Mouse (Mus musculus) liver, embryonic 14.5 days (tissue): ENCODE results near the gene Kiz. TPM values are rescaled to one million over a fixed set of nuclear protein-coding genes. Genes with fewer than 3 reads are reported as not detected.

ENCODE experiments used
- ATAC-seq: fragments of 200-750 bp; cut with Nextera tagmentation; 2 replicates; pipeline ENCODE4 v1.8.0; 2017; ENCODE audit warnings: moderate number of reproducible peaks, mild to moderate bottlenecking, moderate library complexity; ENCODE audit not compliant: insufficient read depth
- DNase-seq, 3 experiments: peaks; one replicate each; pipeline ENCODE4 v3.0.0-alpha.2; 2012 to 2013; ENCODE audit warnings: low read depth in 3 of 3, low spot score in 3 of 3
- H3K27ac ChIP-seq: fragments of 300-500 bp; sonication (generic); 2 replicates; pipeline ENCODE4 v1.5.1; 2014; ENCODE audit warnings: moderate library complexity, mild to moderate bottlenecking, control low read depth, inconsistent platforms
- H3K27me3 ChIP-seq: fragments of 300-500 bp; sonication (generic); 2 replicates; pipeline ENCODE4 v1.6.1; 2014; ENCODE audit warnings: mild to moderate bottlenecking, low read length, moderate library complexity; ENCODE audit not compliant: control insufficient read depth, insufficient read depth
- H3K36me3 ChIP-seq: fragments of 300-500 bp; sonication (generic); replicated peaks from 2 replicates; pipeline ENCODE4 v1.6.1; 2014; ENCODE audit warnings: low read depth; ENCODE audit not compliant: control insufficient read depth, insufficient read depth
- H3K4me1 ChIP-seq, 2 experiments: fragments of 200-500 bp in 1 of 2; fragments of 300-500 bp in 1 of 2; sonication (generic) in 1 of 2; replicated peaks; 2 replicates each; pipeline ENCODE4 v1.6.1; 2012 to 2014; ENCODE audit warnings: antibody characterized with exemption in 1 of 2, inconsistent platforms in 1 of 2, low read length in 1 of 2; ENCODE audit not compliant: control insufficient read depth in 2 of 2, insufficient read depth in 2 of 2
- H3K4me2 ChIP-seq: fragments of 300-500 bp; sonication (generic); 2 replicates; pipeline ENCODE4 v1.6.1; 2014; ENCODE audit warnings: low read depth, mild to moderate bottlenecking, control low read depth, moderate library complexity
- H3K4me3 ChIP-seq, 2 experiments: fragments of 200-500 bp in 1 of 2; fragments of 300-500 bp in 1 of 2; sonication (generic) in 1 of 2; 2 replicates each; pipeline ENCODE4 v1.5.1; 2012 to 2014; ENCODE audit warnings: low read depth in 2 of 2, low read length in 2 of 2, mild to moderate bottlenecking in 2 of 2, control low read depth in 1 of 2, inconsistent platforms in 1 of 2, moderate library complexity in 1 of 2; ENCODE audit not compliant: insufficient read depth in 1 of 2
- H3K9ac ChIP-seq: fragments of 300-500 bp; sonication (generic); replicated peaks from 2 replicates; pipeline ENCODE4 v1.6.1; 2014; ENCODE audit warnings: mild to moderate bottlenecking, control low read depth, moderate library complexity
- H3K9me3 ChIP-seq: fragments of 300-500 bp; sonication (generic); 2 replicates; pipeline ENCODE4 v1.6.1; 2016; ENCODE audit warnings: low read length, mixed read lengths; ENCODE audit not compliant: control insufficient read depth
- CTCF ChIP-seq: IDR thresholded peaks from 2 replicates; pipeline ENCODE4 v1.5.1; 2016; ENCODE audit warnings: antibody characterized with exemption, low read depth, control low read depth
- EP300 ChIP-seq: IDR thresholded peaks from 2 replicates; pipeline ENCODE4 v1.6.1; 2016; ENCODE audit warnings: antibody characterized with exemption, low read depth
- WGBS: fragments of 180-500 bp; shearing (Covaris S2); extraction: QIAGEN DNeasy Blood & Tissue Kit; methylation state at CpG from one replicate; pipeline ENCODE4 v1.1.7; 2014; ENCODE audit not compliant: insufficient replicate concordance; 5-methylcytosine and 5-hydroxymethylcytosine counted together
- polyA plus RNA-seq, 2 experiments: library from polyadenylated mRNA; depleted of rRNA in 1 of 2; stranded (reverse) in 1 of 2; unstranded in 1 of 2; fragments of >200 nt; fragmentation: Nextera tagmentation in 1 of 2; extraction: Ambion mirVana in 1 of 2; gene quantifications; 2 replicates each; pipeline versions ENCODE4 v1.2.1 to v1.2.3; 2012 to 2014

Kiz gene
- polyA plus RNA-seq, 2 experiments: 6.5 to 11.5 TPM

- Histone ChIP-seq H3K4me2 (no peak overlapping the region), H3K4me3 (no peak overlapping the region), H3K27ac (no peak overlapping the region), H3K27me3 (no peaks in the 10 kb centered on the region; the same call in 1 of the 2 replicates), H3K9me3 (no peaks in the 10 kb centered on the region), H3K9ac (no peak overlapping the region), H3K36me3 (no peaks in the 10 kb centered on the region), H3K4me1 (no peaks in the 10 kb centered on the region)
- ATAC-seq (no peak), DNase-seq (no peak)
- no peak for TF ChIP-seq CTCF
- TF ChIP-seq EP300: no peak
- WGBS: 60% methylated on average over 11 of the region's 11 CpGs
Observed at GRCm38 (mm10) chr2:146823483-146823951, 32.1 kb upstream of the Kiz start.

- Histone ChIP-seq H3K4me3 (no peak overlapping the region), H3K27ac (no peak overlapping the region), H3K9ac (no peak overlapping the region), H3K4me1 (no peaks in the 10 kb centered on the region), H3K27me3 (no peaks in the 10 kb centered on the region; the same call in 1 of the 2 replicates), H3K9me3 (no peaks in the 10 kb centered on the region), H3K36me3 (no peaks in the 10 kb centered on the region), H3K4me2 (no peak overlapping the region)
- no peak for DNase-seq
- TF ChIP-seq CTCF: no peak
- TF ChIP-seq EP300: no peak
- ATAC-seq: no peak
- WGBS: 67% methylated on average over 8 of the region's 8 CpGs
Observed at GRCm38 (mm10) chr2:146824043-146824442, 31.6 kb upstream of the Kiz start.

GRCm38 (mm10) chr2:146828006-146828405 lies 27.7 kb upstream of the Kiz start:
- H3K36me3 ChIP-seq: no peaks in the 10 kb centered on the region
- H3K27ac ChIP-seq: no peak overlapping the region
- no peak for ATAC-seq
- DNase-seq: no peak
- no peaks in the 10 kb centered on the region for H3K9me3 ChIP-seq
- no peak overlapping the region for H3K9ac ChIP-seq
- H3K4me3 ChIP-seq: no peak overlapping the region
- 45% methylated on average over 4 of the region's 4 CpGs for WGBS
- H3K27me3 ChIP-seq: peaks cover 12% of the 10 kb centered on the region
- H3K4me2 ChIP-seq: no peak overlapping the region
- TF ChIP-seq CTCF (no peak), EP300 (no peak)
- no peaks in the 10 kb centered on the region for H3K4me1 ChIP-seq

- TF ChIP-seq EP300 (no peak), CTCF (no peak)
- Histone ChIP-seq H3K27me3 (peaks cover 67% of the 10 kb centered on the region), H3K9me3 (no peaks in the 10 kb centered on the region), H3K4me3 (no peak overlapping the region), H3K27ac (no peak overlapping the region), H3K4me2 (no peak overlapping the region), H3K9ac (no peak overlapping the region), H3K4me1 (no peaks in the 10 kb centered on the region), H3K36me3 (no peaks in the 10 kb centered on the region)
- 5% methylated on average over 31 of the region's 31 CpGs for WGBS
- ATAC-seq: no peak
- no peak for DNase-seq
Observed at GRCm38 (mm10) chr2:146833222-146834063, 22.2 kb upstream of the Kiz start.

GRCm38 (mm10) chr2:146834064-146834313 lies 21.7 kb upstream of the Kiz start:
- no peak overlapping the region for H3K27ac ChIP-seq
- WGBS: 1% methylated on average over 5 of the region's 5 CpGs
- no peak overlapping the region for H3K9ac ChIP-seq
- H3K4me3 ChIP-seq: no peak overlapping the region
- no peak overlapping the region for H3K4me2 ChIP-seq
- no peaks in the 10 kb centered on the region for H3K9me3 ChIP-seq
- no peak for ATAC-seq
- H3K36me3 ChIP-seq: no peaks in the 10 kb centered on the region
- H3K27me3 ChIP-seq: peaks cover 72% of the 10 kb centered on the region
- no peak for TF ChIP-seq EP300
- TF ChIP-seq CTCF: no peak
- H3K4me1 ChIP-seq: no peaks in the 10 kb centered on the region
- no peak for DNase-seq
